In the genomic region with DNA sequence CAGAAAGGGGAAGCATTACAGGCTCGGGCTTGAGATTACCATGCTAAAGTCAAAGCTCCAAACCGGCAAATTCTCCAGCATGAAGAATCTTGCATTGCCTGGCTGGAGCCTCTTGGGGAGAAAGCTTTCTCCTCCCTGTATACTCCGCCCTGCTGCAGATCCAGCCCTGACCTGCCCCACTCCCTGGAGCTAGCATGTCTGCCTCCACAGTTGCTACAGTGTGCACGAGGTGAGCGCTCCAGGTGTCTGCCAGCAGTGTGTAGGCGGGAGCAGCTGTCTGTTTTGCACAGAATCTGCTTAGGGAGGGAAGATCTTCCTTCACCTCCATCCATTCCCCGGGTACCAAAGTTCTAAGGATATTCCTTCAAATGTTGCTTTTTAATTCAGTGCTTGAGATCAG, we compare ENCODE assay signal across 20 mouse cellular contexts. TPM values are rescaled to one million over a fixed set of nuclear protein-coding genes. Genes with fewer than 3 reads are reported as not detected.
DNase-seq lines count a peak whose midpoint lies in the region; ATAC-seq and TF ChIP-seq lines count a peak whose summit lies in the region.
"Had no signal": no experiment of that assay in that cellular context is flagged by ENCODE, and none has a peak within 500 bp of the region (broad histone marks: within the 10 kb centered on the region; RNA-seq: fewer than 3 reads in every experiment).

No protein-coding gene starts in this region.

- H3K36me3 ChIP-seq in ES-E14 (ENCODE audit: control insufficient read depth, insufficient read depth, low read length, poor library complexity, severe bottlenecking) = no peaks in the 10 kb centered on the region
- H3K36me3 ChIP-seq in heart, adult 2 months (ENCODE audit: control insufficient read depth, insufficient read depth, low read length) = no peaks in the 10 kb centered on the region
- H3K36me3 ChIP-seq in midbrain, embryonic 13.5 days = no peaks in the 10 kb centered on the region
- H3K36me3 ChIP-seq: midbrain, embryonic 12.5 days; neural tube, embryonic 13.5 days had no signal

- DNase-seq in frontal cortex, postnatal 36 days (ENCODE audit: low spot score in 2 of 2) = peak; percentile 59 to 71
- DNase-seq in frontal cortex, postnatal 25 days (ENCODE audit: low spot score in 2 of 2) = no peak
- DNase-seq in ES-E14 (ENCODE audit: low read depth, low spot score) = no peak
- peak; percentile 49 to 66 for DNase-seq in left cerebral cortex, postnatal 14 days (ENCODE audit: low spot score in 2 of 2)
- DNase-seq in right cerebral cortex, postnatal 25 days = peak; percentile 52
- DNase-seq in embryo, embryonic 10.5 days (ENCODE audit: low spot score) = no peak
- no peak for DNase-seq in heart, adult 2 months
- DNase-seq: adrenal gland, postnatal 14 days; heart, adult 18-20 months; kidney, postnatal 14 days; liver; thymus, adult 18-20 months had no signal

- H3K4me1 ChIP-seq in ES-E14 (ENCODE audit: control insufficient read depth in 2 of 2, insufficient read depth in 2 of 2, low read length in 2 of 2, poor library complexity in 1 of 2) = peaks cover 7 to 33% of the 10 kb centered on the region in 2 experiments
- peaks cover 6% of the 10 kb centered on the region; the same call in 1 of the 2 replicates for H3K4me1 ChIP-seq in heart, adult 2 months (ENCODE audit: control insufficient read depth, insufficient read depth, low read length)
- peaks cover 15% of the 10 kb centered on the region for H3K4me1 ChIP-seq in midbrain, embryonic 13.5 days (replicated peaks)

- H3K27ac ChIP-seq in ES-E14 (ENCODE audit: insufficient read depth, low read depth, low read length, poor library complexity, severe bottlenecking) = no peak overlapping the region
- H3K27ac ChIP-seq in heart, adult 2 months = no peak overlapping the region
- no peak overlapping the region for H3K27ac ChIP-seq in midbrain, embryonic 13.5 days
- H3K27ac ChIP-seq: midbrain, embryonic 12.5 days; neural tube, embryonic 13.5 days had no signal

- 59% methylated on average over 7 of the region's 7 CpGs for WGBS in heart, adult 2 months
- 47% methylated on average over 7 of the region's 7 CpGs for WGBS in midbrain, embryonic 13.5 days

- no peak for ATAC-seq in midbrain, embryonic 13.5 days
- ATAC-seq: forebrain, embryonic 16.5 days; Patski had no signal

- no peak for TF ChIP-seq POLR2A in heart, adult 2 months (IDR thresholded peaks at IDR 0.05; ENCODE audit: insufficient read depth, low read depth, low read length)

- no peak for TF ChIP-seq CTCF in heart, adult 2 months (IDR thresholded peaks at IDR 0.05)

- no peaks in the 10 kb centered on the region for H3K9me3 ChIP-seq in ES-E14 (ENCODE audit: control insufficient read depth, insufficient read depth, low read depth, low read length)
- H3K9me3 ChIP-seq in midbrain, embryonic 13.5 days = no peaks in the 10 kb centered on the region
- H3K9me3 ChIP-seq: midbrain, embryonic 12.5 days; neural tube, embryonic 13.5 days had no signal

- H3K79me2 ChIP-seq in heart, adult 2 months (replicated peaks; ENCODE audit: control insufficient read depth, insufficient read depth, low read length) = no peaks in the 10 kb centered on the region

- intact Hi-C loops in left cerebral cortex, postnatal 14 days (cut with DNase I) = no loop called here
- intact Hi-C loops in heart, adult 2 months (cut with DNase I) = no loop called here

- no peak for TF ChIP-seq EP300 in heart, adult 2 months (IDR thresholded peaks at IDR 0.05; ENCODE audit: insufficient read depth, low read depth, low read length)

- H3K4me2 ChIP-seq in midbrain, embryonic 13.5 days (replicated peaks) = no peak overlapping the region
- H3K4me2 ChIP-seq: midbrain, embryonic 12.5 days; neural tube, embryonic 13.5 days had no signal

- no peaks in the 10 kb centered on the region for H3K27me3 ChIP-seq in heart, adult 2 months (ENCODE audit: control insufficient read depth, insufficient read depth, low read length)
- H3K27me3 ChIP-seq in midbrain, embryonic 13.5 days = peaks cover 31% of the 10 kb centered on the region
- H3K27me3 ChIP-seq: Patski had no signal

- H3K9ac ChIP-seq in ES-E14 (ENCODE audit: insufficient read depth, low read depth, low read length, poor library complexity, severe bottlenecking) = peak overlapping the region; percentile 31; the same call in 1 of the 2 replicates
- no peak overlapping the region for H3K9ac ChIP-seq in heart, adult 2 months (ENCODE audit: low read depth, low read length)
- H3K9ac ChIP-seq in midbrain, embryonic 13.5 days (replicated peaks) = no peak overlapping the region
- H3K9ac ChIP-seq: midbrain, embryonic 12.5 days; neural tube, embryonic 13.5 days had no signal

- in situ Hi-C loops in ES-E14 (cut with MboI; ENCODE audit: low sequenced_read_pairs in 2 of 2, unreplicated experiment in 2 of 2) = no loop called here

- H3K4me3 ChIP-seq in ES-E14 (ENCODE audit: insufficient read depth in 1 of 2, low read depth in 1 of 2, low read length in 2 of 2, poor library complexity in 1 of 2, severe bottlenecking in 1 of 2) = 0 out of 4 replicates have a peak overlapping the region, but pooled peaks of 1 of the 2 experiments have one; percentile 12
- no peak overlapping the region for H3K4me3 ChIP-seq in heart, adult 2 months
- H3K4me3 ChIP-seq in midbrain, embryonic 13.5 days (replicated peaks) = no peak overlapping the region
- H3K4me3 ChIP-seq: midbrain, embryonic 12.5 days; neural tube, embryonic 13.5 days had no signal

TF ChIP-seq in ES-E14, 5 proteins besides CTCF, POLR2A, EP300 and RAD21:
- TF ChIP-seq HCFC1 (IDR thresholded peaks at IDR 0.05; ENCODE audit: borderline replicate concordance, insufficient read depth, low read length) = no peak
- no peak for TF ChIP-seq ZC3H11A (IDR thresholded peaks at IDR 0.05; ENCODE audit: borderline replicate concordance, low read depth, low read length)
- TF ChIP-seq ZNF384 (IDR thresholded peaks at IDR 0.05; ENCODE audit: low read depth, low read length) = no peak
- TF ChIP-seq MAFK (IDR thresholded peaks at IDR 0.05; ENCODE audit: insufficient read depth, low read depth, low read length) = no peak
- TF ChIP-seq CHD2 (IDR thresholded peaks at IDR 0.05; ENCODE audit: low read depth, low read length) = no peak

RNA-seq across cellular contexts. Expression of gene Rarg, which starts 5.3 kb away (rescaled TPM):
- total RNA-seq in ES-E14 (2012; rRNA removed) = 101 and 115 TPM in 2 replicates
- 1 to 10 TPM; 8.3 to 9.4 TPM for total RNA-seq in left cerebral cortex, postnatal 14 days (2021)
- 10 to 100 TPM; 18.1 to 20.3 TPM for total RNA-seq in heart, adult 2 months (2021)
- polyA plus RNA-seq in heart, adult 2 months (2012; rRNA removed) = 19.9 and 26.9 TPM in 2 replicates
- polyA plus RNA-seq in midbrain, embryonic 13.5 days (2015; fragmentation: Nextera tagmentation; extraction: Ambion mirVana) = 2.7 and 3.4 TPM in 2 replicates

RNA-seq across cellular contexts. Expression of gene Gm9918, which starts 7.8 kb away (rescaled TPM):
- 0.45 and 1.0 TPM in 2 replicates for total RNA-seq in ES-E14 (2012; rRNA removed)
- total RNA-seq in left cerebral cortex, postnatal 14 days (2021) = not detected
- not detected for total RNA-seq in heart, adult 2 months (2021)
- polyA plus RNA-seq in heart, adult 2 months (2012; rRNA removed) = 0.06 TPM in 1 of 2 replicates, not detected in the other
- 0.07 and 0.12 TPM in 2 replicates for polyA plus RNA-seq in midbrain, embryonic 13.5 days (2015; fragmentation: Nextera tagmentation; extraction: Ambion mirVana)
- total RNA-seq: adrenal gland, postnatal 14 days; common myeloid progenitor, adult 5-6 weeks; heart, adult 18-20 months; heart, postnatal 25 days had no signal
- polyA plus RNA-seq: forebrain, embryonic 16.5 days; inflammation-experienced regulatory T-cells, adult 6 months had no signal

RNA-seq across cellular contexts. Expression of gene Mfsd5, which starts 16.7 kb away (rescaled TPM):
- total RNA-seq in ES-E14 (2012; rRNA removed) = 89.9 and 95.7 TPM in 2 replicates
- 10 to 100 TPM; 36.8 to 40.6 TPM for total RNA-seq in left cerebral cortex, postnatal 14 days (2021)
- 10 to 100 TPM; 17.0 to 19.4 TPM for total RNA-seq in heart, adult 2 months (2021)
- 37.8 and 47.9 TPM in 2 replicates for polyA plus RNA-seq in heart, adult 2 months (2012; rRNA removed)
- polyA plus RNA-seq in midbrain, embryonic 13.5 days (2015; fragmentation: Nextera tagmentation; extraction: Ambion mirVana) = 50.8 and 53.4 TPM in 2 replicates

RNA-seq across cellular contexts. Expression of gene Itgb7, which starts 30.8 kb away (rescaled TPM):
- total RNA-seq in ES-E14 (2012; rRNA removed) = 34.0 and 93.0 TPM in 2 replicates
- total RNA-seq in left cerebral cortex, postnatal 14 days (2021) = 1 to 10 TPM in 1 of 2 experiments, under 1 TPM in 1; 0.99 to 1.2 TPM
- total RNA-seq in heart, adult 2 months (2021) = 1 to 10 TPM; 1.5 to 2.0 TPM
- 2.4 and 4.6 TPM in 2 replicates for polyA plus RNA-seq in heart, adult 2 months (2012; rRNA removed)
- polyA plus RNA-seq in midbrain, embryonic 13.5 days (2015; fragmentation: Nextera tagmentation; extraction: Ambion mirVana) = 0.71 and 0.82 TPM in 2 replicates

RNA-seq across cellular contexts. Expression of gene Espl1, which starts 33.5 kb away (rescaled TPM):
- 84.1 TPM in 2 replicates for total RNA-seq in ES-E14 (2012; rRNA removed)
- 1 to 10 TPM; 1.8 to 2.3 TPM for total RNA-seq in left cerebral cortex, postnatal 14 days (2021)
- total RNA-seq in heart, adult 2 months (2021) = 1 to 10 TPM; 1.0 to 1.4 TPM
- 1.6 and 2.4 TPM in 2 replicates for polyA plus RNA-seq in heart, adult 2 months (2012; rRNA removed)
- 11.0 and 13.3 TPM in 2 replicates for polyA plus RNA-seq in midbrain, embryonic 13.5 days (2015; fragmentation: Nextera tagmentation; extraction: Ambion mirVana)

Comparison
In these comparisons a context has a peak if more than half of its experiments do, and no peak if none do; other contexts are left out.
1. DNase-seq: peak in frontal cortex, postnatal 36 days (2 of 2), left cerebral cortex, postnatal 14 days (2 of 2) and right cerebral cortex, postnatal 25 days (single experiment); none in frontal cortex, postnatal 25 days (0 of 2), ES-E14 (single experiment), embryo, embryonic 10.5 days (single experiment) and heart, adult 2 months (0 of 2).